10 mouse cellular contexts compared by ENCODE assay signal in the genomic region with DNA sequence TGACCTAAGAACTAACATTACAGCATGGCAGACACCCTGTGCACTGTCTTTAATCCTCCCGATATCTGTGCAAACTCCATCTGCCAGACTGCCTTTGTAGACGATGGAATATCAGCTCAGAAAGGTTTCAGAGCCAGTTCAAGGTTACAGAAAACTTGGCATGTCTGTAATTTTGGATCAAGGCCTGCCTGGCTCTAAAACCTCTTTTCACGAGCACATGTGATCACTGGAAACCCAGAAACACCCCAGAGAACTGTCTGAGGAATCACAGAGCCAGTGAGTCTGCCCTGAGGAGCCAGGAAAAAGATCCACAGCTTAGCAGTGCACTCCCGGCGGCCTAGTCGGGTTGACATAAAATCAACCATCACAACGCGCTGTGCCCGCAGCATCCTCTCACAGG.
DNase-seq lines count a peak whose midpoint lies in the region; ATAC-seq and TF ChIP-seq lines count a peak whose summit lies in the region.
"Had no signal": no experiment of that assay in that cellular context is flagged by ENCODE, and none has a peak within 500 bp of the region (broad histone marks: within the 10 kb centered on the region; RNA-seq: fewer than 3 reads in every experiment).

No protein-coding gene starts in this region.

- no peaks in the 10 kb centered on the region for H3K4me1 ChIP-seq in lung, adult 2 months (ENCODE audit: control insufficient read depth, insufficient read depth, low read length)
- H3K4me1 ChIP-seq: liver, embryonic 15.5 days; midbrain, embryonic 10.5 days had no signal

- TF ChIP-seq POLR2A in lung, adult 2 months (IDR thresholded peaks at IDR 0.05; ENCODE audit: borderline replicate concordance, extremely low read depth, low read depth, low read length): no peak

- 77% methylated on average over 9 of the region's 9 CpGs for WGBS in lung, adult 2 months

- H3K27ac ChIP-seq in gastrocnemius, adult 2 months: peak overlapping the region; percentile 65
- H3K27ac ChIP-seq: liver, embryonic 15.5 days; midbrain, embryonic 10.5 days had no signal

- intact Hi-C loops in gastrocnemius, adult 2 months (cut with DNase I): no loop called here
- intact Hi-C loops in left cerebral cortex, postnatal 25 days (cut with DNase I): no loop called here

- H3K4me3 ChIP-seq in lung, adult 2 months (replicated peaks; ENCODE audit: extremely low read depth, low read depth, low read length): no peak overlapping the region
- H3K4me3 ChIP-seq in gastrocnemius, adult 2 months: no peak overlapping the region
- H3K4me3 ChIP-seq: liver, embryonic 15.5 days; midbrain, embryonic 10.5 days had no signal

- DNase-seq in lung, postnatal 10 days: peak; percentile 34
- DNase-seq in lung, adult 2 months: no peak
- DNase-seq in adrenal gland, postnatal 14 days: peak; percentile 58
- DNase-seq in gastrocnemius, adult 2 months: peak; percentile 47
- peak; percentile 41 for DNase-seq in lung, postnatal 36 days
- DNase-seq in left cerebral cortex, postnatal 25 days (ENCODE audit: low spot score in 2 of 2): no peak
- DNase-seq: kidney, adult 18-20 months had no signal

- no peak for ATAC-seq in megakaryocyte-erythroid progenitor cell, adult 5-6 weeks (replicated peaks; ENCODE audit: low FRiP score, low TSS enrichment, poor library complexity, severe bottlenecking)

- no peak for TF ChIP-seq CTCF in lung, adult 2 months (IDR thresholded peaks at IDR 0.05; ENCODE audit: insufficient read depth, low read length)
- no peak for TF ChIP-seq CTCF in gastrocnemius, adult 2 months (IDR thresholded peaks at IDR 0.05)

Comparison
In these comparisons a context has a peak if more than half of its experiments do, and no peak if none do; other contexts are left out.
1. DNase-seq: peak in lung, postnatal 10 days (single experiment), adrenal gland, postnatal 14 days (single experiment), gastrocnemius, adult 2 months (single experiment) and lung, postnatal 36 days (single experiment); none in lung, adult 2 months (single experiment) and left cerebral cortex, postnatal 25 days (0 of 2).